Comparison of ENCODE assay signal across 8 mouse cellular contexts in the genomic region with DNA sequence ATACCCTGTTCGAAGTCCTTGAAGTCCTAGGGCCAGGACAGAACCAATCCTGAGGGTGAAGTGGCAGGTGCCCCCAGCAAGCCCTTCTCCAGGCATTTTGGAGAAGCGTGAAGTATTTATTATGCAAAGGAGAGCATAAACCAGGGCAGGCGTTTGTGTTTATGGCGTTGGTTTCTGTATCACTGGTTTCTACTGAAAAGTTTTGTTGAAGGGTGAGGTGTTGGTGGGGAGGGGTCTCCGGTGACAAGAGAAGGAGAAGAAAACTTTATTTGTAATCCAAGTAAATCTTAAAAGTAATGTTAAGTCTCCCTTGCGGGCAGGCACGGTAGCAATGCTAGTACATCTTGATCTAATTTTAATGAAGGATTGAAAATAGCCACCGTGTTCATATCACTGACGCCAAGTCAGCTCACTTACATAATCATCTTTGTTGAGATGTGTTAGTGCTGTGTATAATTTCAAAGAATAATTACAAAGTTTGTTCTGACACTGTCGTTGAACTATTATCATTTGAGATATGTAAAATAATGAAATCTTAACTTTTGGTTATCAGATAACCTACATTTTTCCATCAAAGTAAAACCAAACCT.
A peak's percentile ranks its signal among the peaks of the same experiment; 100 is the strongest.
DNase-seq lines count a peak whose midpoint lies in the region; ATAC-seq lines count a peak whose summit lies in the region.

No protein-coding gene starts in this region.

- peak overlapping the region; percentile 77 for H3K4me3 ChIP-seq in kidney, embryonic 14.5 days (ENCODE audit: low read length)
- H3K4me3 ChIP-seq in forebrain, embryonic 14.5 days (ENCODE audit: low read depth, low read length), result peak overlapping the region; percentile 70
- peak overlapping the region; percentile 75 for H3K4me3 ChIP-seq in liver, embryonic 16.5 days (ENCODE audit: low read depth, low read length)

- H3K4me2 ChIP-seq in kidney, embryonic 14.5 days (replicated peaks; ENCODE audit: low read depth, low read length), result peak overlapping the region; percentile 67
- peak overlapping the region; percentile 93 for H3K4me2 ChIP-seq in forebrain, embryonic 14.5 days (ENCODE audit: low read length)
- H3K4me2 ChIP-seq in liver, embryonic 16.5 days (ENCODE audit: low read depth, low read length), result peak overlapping the region; percentile 80

- DNase-seq in kidney, adult 11 months, result no peak
- DNase-seq in brain, adult 2 months (ENCODE audit: low read depth, low spot score), result peak; percentile 37
- peak; percentile 10 for DNase-seq in forebrain, embryonic 14.5 days (ENCODE audit: low spot score)
- DNase-seq in embryo, embryonic 11 days, result no peak

- no peaks in the 10 kb centered on the region for H3K27me3 ChIP-seq in kidney, embryonic 14.5 days (ENCODE audit: control insufficient read depth, insufficient read depth, low read length)
- H3K27me3 ChIP-seq in forebrain, embryonic 14.5 days (replicated peaks; ENCODE audit: control insufficient read depth, insufficient read depth, low read length), result no peaks in the 10 kb centered on the region
- no peaks in the 10 kb centered on the region for H3K27me3 ChIP-seq in liver, embryonic 16.5 days (ENCODE audit: control insufficient read depth, insufficient read depth, low read depth, low read length)

- no peaks in the 10 kb centered on the region for H3K9me3 ChIP-seq in kidney, embryonic 14.5 days (ENCODE audit: control insufficient read depth, low read length)
- H3K9me3 ChIP-seq in forebrain, embryonic 14.5 days (replicated peaks; ENCODE audit: control insufficient read depth, low read length), result no peaks in the 10 kb centered on the region
- H3K9me3 ChIP-seq in liver, embryonic 16.5 days (replicated peaks; ENCODE audit: control insufficient read depth, low read length), result no peaks in the 10 kb centered on the region

- ATAC-seq in kidney, embryonic 14.5 days (ENCODE audit: low FRiP score, low TSS enrichment), result no peak
- ATAC-seq in forebrain, embryonic 14.5 days, result no peak
- ATAC-seq in liver, embryonic 16.5 days (ENCODE audit: low read depth), result no peak
- ATAC-seq in CD4-positive, CD25-positive, alpha-beta regulatory T cell, adult 4 months, result no peak
- no peak for ATAC-seq in megakaryocyte-erythroid progenitor cell, adult 5-6 weeks (replicated peaks; ENCODE audit: low FRiP score, low TSS enrichment, poor library complexity, severe bottlenecking)

- H3K27ac ChIP-seq in kidney, embryonic 14.5 days (ENCODE audit: low read depth, low read length), result no peak overlapping the region; the same call in 1 of the 2 replicates
- H3K27ac ChIP-seq in forebrain, embryonic 14.5 days (ENCODE audit: low read depth, low read length), result no peak overlapping the region
- peak overlapping the region; percentile 82 for H3K27ac ChIP-seq in liver, embryonic 16.5 days (ENCODE audit: low read length)

- no peaks in the 10 kb centered on the region for H3K4me1 ChIP-seq in kidney, embryonic 14.5 days (ENCODE audit: control insufficient read depth, insufficient read depth, low read length)
- H3K4me1 ChIP-seq in forebrain, embryonic 14.5 days (ENCODE audit: control insufficient read depth, insufficient read depth, low read length), result peaks cover 13% of the 10 kb centered on the region
- H3K4me1 ChIP-seq in liver, embryonic 16.5 days (ENCODE audit: control insufficient read depth, low read depth, low read length), result peaks cover 15% of the 10 kb centered on the region

- no peaks in the 10 kb centered on the region for H3K36me3 ChIP-seq in kidney, embryonic 14.5 days (ENCODE audit: control insufficient read depth, insufficient read depth, low read length)
- H3K36me3 ChIP-seq in forebrain, embryonic 14.5 days (ENCODE audit: control insufficient read depth, insufficient read depth, low read length), result no peaks in the 10 kb centered on the region
- no peaks in the 10 kb centered on the region for H3K36me3 ChIP-seq in liver, embryonic 16.5 days (ENCODE audit: control insufficient read depth, insufficient read depth)

- H3K9ac ChIP-seq in kidney, embryonic 14.5 days (ENCODE audit: low read depth, low read length), result peak overlapping the region; percentile 85
- peak overlapping the region; percentile 82 for H3K9ac ChIP-seq in forebrain, embryonic 14.5 days (ENCODE audit: low read length)
- peak overlapping the region; percentile 78 for H3K9ac ChIP-seq in liver, embryonic 16.5 days (ENCODE audit: low read depth, low read length)

- WGBS in kidney, embryonic 14.5 days, result 27% methylated on average over 10 of the region's 10 CpGs
- 19% methylated on average over 10 of the region's 10 CpGs for WGBS in forebrain, embryonic 14.5 days
- WGBS in liver, embryonic 16.5 days (ENCODE audit: insufficient replicate concordance), result 33% methylated on average over 10 of the region's 10 CpGs

Comparison
In these comparisons a context has a peak if more than half of its experiments do, and no peak if none do; other contexts are left out.
1. DNase-seq: peak in brain, adult 2 months (single experiment) and forebrain, embryonic 14.5 days (single experiment); none in kidney, adult 11 months (single experiment) and embryo, embryonic 11 days (single experiment).
2. Peak in every context shown above with its lines, with median percentiles within 50 percentile points of each other: H3K4me2 ChIP-seq, H3K4me3 ChIP-seq and H3K9ac ChIP-seq.